ENCODE assay signal across 22 mouse cellular contexts in genomic region chr2:166726891-166727290, GRCm38 (mm10). TPM values are rescaled to one million over a fixed set of nuclear protein-coding genes. Genes with fewer than 3 reads are reported as not detected.
DNase-seq lines count a peak whose midpoint lies in the region; ATAC-seq lines count a peak whose summit lies in the region.
"Had no signal": no experiment of that assay in that cellular context is flagged by ENCODE, and none has a peak within 500 bp of the region (broad histone marks: within the 10 kb centered on the region; RNA-seq: fewer than 3 reads in every experiment).

No protein-coding gene starts in this region.

- DNase-seq in forebrain, embryonic 14.5 days (ENCODE audit: low spot score), result peak; percentile 57
- DNase-seq in forebrain, embryonic 10.5 days (ENCODE audit: extremely low spot score, low spot score), result no peak
- peak; percentile 46 to 48 for DNase-seq in left cerebral cortex, postnatal 14 days (ENCODE audit: low spot score in 2 of 2)
- DNase-seq in left cerebral cortex, postnatal 36 days (ENCODE audit: low spot score in 2 of 2), result no peak
- DNase-seq in right cerebral cortex, postnatal 4 days, result peak; percentile 40
- no peak for DNase-seq in right cerebral cortex, adult 18-20 months
- DNase-seq: adrenal gland, postnatal 25 days; cerebellum, adult 11 months; cerebellum, adult 9-11 months; embryo, embryonic 11 days; gastrocnemius, postnatal 10 days; heart, postnatal 4 days; kidney, adult 18-20 months; kidney, postnatal 4 days; thymus, postnatal 25 days had no signal

- H3K9ac ChIP-seq in forebrain, embryonic 14.5 days (ENCODE audit: low read length), result no peak overlapping the region
- H3K9ac ChIP-seq: embryonic facial prominence, embryonic 13.5 days; stomach, embryonic 15.5 days had no signal

- H3K27ac ChIP-seq in forebrain, embryonic 14.5 days (ENCODE audit: low read depth, low read length), result no peak overlapping the region; the same call in 1 of the 2 replicates
- no peak overlapping the region for H3K27ac ChIP-seq in forebrain, embryonic 10.5 days
- H3K27ac ChIP-seq: embryonic facial prominence, embryonic 13.5 days; heart, embryonic 10.5 days; macrophage; stomach, embryonic 15.5 days had no signal

- no peaks in the 10 kb centered on the region for H3K9me3 ChIP-seq in forebrain, embryonic 14.5 days (replicated peaks; ENCODE audit: control insufficient read depth, low read length)
- H3K9me3 ChIP-seq in forebrain, embryonic 10.5 days, result no peaks in the 10 kb centered on the region
- H3K9me3 ChIP-seq: embryonic facial prominence, embryonic 13.5 days; heart, embryonic 10.5 days; stomach, embryonic 15.5 days had no signal

- intact Hi-C loops in left cerebral cortex, postnatal 14 days (cut with DNase I), result no loop called here
- intact Hi-C loops in left cerebral cortex, postnatal 36 days (cut with DNase I), result no loop called here

- no peaks in the 10 kb centered on the region for H3K36me3 ChIP-seq in forebrain, embryonic 14.5 days (ENCODE audit: control insufficient read depth, insufficient read depth, low read length)
- H3K36me3 ChIP-seq in forebrain, embryonic 10.5 days (replicated peaks), result no peaks in the 10 kb centered on the region
- H3K36me3 ChIP-seq: embryonic facial prominence, embryonic 13.5 days; heart, embryonic 10.5 days; stomach, embryonic 15.5 days had no signal

- no peak for ATAC-seq in forebrain, embryonic 14.5 days
- ATAC-seq in erythroblast, adult 5-6 weeks (replicated peaks; ENCODE audit: low FRiP score, poor library complexity, severe bottlenecking), result no peak
- ATAC-seq: inflammation-experienced regulatory T-cells, adult 6 months had no signal

- H3K4me2 ChIP-seq in forebrain, embryonic 14.5 days (ENCODE audit: low read length), result no peak overlapping the region
- H3K4me2 ChIP-seq: embryonic facial prominence, embryonic 13.5 days; midbrain, embryonic 11.5 days; stomach, embryonic 15.5 days had no signal

- H3K4me1 ChIP-seq in forebrain, embryonic 14.5 days (ENCODE audit: control insufficient read depth, insufficient read depth, low read length), result peaks cover 16% of the 10 kb centered on the region
- H3K4me1 ChIP-seq in forebrain, embryonic 10.5 days, result peaks cover 27% of the 10 kb centered on the region

- no peak overlapping the region for H3K4me3 ChIP-seq in forebrain, embryonic 14.5 days (ENCODE audit: low read depth, low read length)
- no peak overlapping the region for H3K4me3 ChIP-seq in forebrain, embryonic 10.5 days
- H3K4me3 ChIP-seq: embryonic facial prominence, embryonic 13.5 days; heart, embryonic 10.5 days; stomach, embryonic 15.5 days had no signal

- H3K27me3 ChIP-seq in forebrain, embryonic 14.5 days (replicated peaks; ENCODE audit: control insufficient read depth, insufficient read depth, low read length), result no peaks in the 10 kb centered on the region
- H3K27me3 ChIP-seq in forebrain, embryonic 10.5 days (ENCODE audit: poor library complexity, severe bottlenecking), result no peaks in the 10 kb centered on the region
- H3K27me3 ChIP-seq: embryonic facial prominence, embryonic 13.5 days; stomach, embryonic 15.5 days had no signal

- 50% methylated on average over 6 of the region's 6 CpGs for WGBS in forebrain, embryonic 14.5 days
- 80% methylated on average over 6 of the region's 6 CpGs for WGBS in forebrain, embryonic 10.5 days

RNA-seq across cellular contexts. Expression of gene Prex1, which starts 13.3 kb away (rescaled TPM):
- polyA plus RNA-seq in forebrain, embryonic 14.5 days (2014; fragmentation: Nextera tagmentation; extraction: Ambion mirVana), result 28.4 and 34.4 TPM in 2 replicates
- polyA plus RNA-seq in forebrain, embryonic 10.5 days (2016; fragmentation: Nextera tagmentation; extraction: Ambion mirVana), result 24.3 and 25.5 TPM in 2 replicates
- total RNA-seq in left cerebral cortex, postnatal 14 days (2021), result 100 to 1,000 TPM; 119 to 132 TPM
- total RNA-seq in left cerebral cortex, postnatal 36 days (2021), result 100 to 1,000 TPM; 104 to 114 TPM
- 15.9 and 26.5 TPM in 2 replicates for total RNA-seq in erythroblast, adult 5-6 weeks (2015; ENCODE audit: low replicate concordance)
- 19.8 and 35.4 TPM in 2 replicates for total RNA-seq in erythroblast, adult 5-6 weeks (2017; ENCODE audit: low replicate concordance)

Comparison
In these comparisons a context has a peak if more than half of its experiments do, and no peak if none do; other contexts are left out.
1. DNase-seq: peak in forebrain, embryonic 14.5 days (single experiment), left cerebral cortex, postnatal 14 days (2 of 2) and right cerebral cortex, postnatal 4 days (single experiment); none in forebrain, embryonic 10.5 days (single experiment), left cerebral cortex, postnatal 36 days (0 of 2) and right cerebral cortex, adult 18-20 months (single experiment).